Mouse (Mus musculus) C2C12 (cell line): ENCODE results near the gene Klhl35.

Source experiments
- CTCF ChIP-seq: IDR thresholded peaks from one replicate; pipeline ENCODE4 v1.5.1; 2011; ENCODE audit not compliant: control insufficient read depth, insufficient read depth, insufficient read length
- MAX ChIP-seq: IDR thresholded peaks from one replicate; pipeline ENCODE4 v1.6.1; 2011; ENCODE audit warnings: mild to moderate bottlenecking, control low read depth
- USF1 ChIP-seq: IDR thresholded peaks from one replicate; pipeline ENCODE4 v1.6.1; 2011; ENCODE audit warnings: low read depth, mild to moderate bottlenecking, control low read depth, moderate library complexity

DNA sequence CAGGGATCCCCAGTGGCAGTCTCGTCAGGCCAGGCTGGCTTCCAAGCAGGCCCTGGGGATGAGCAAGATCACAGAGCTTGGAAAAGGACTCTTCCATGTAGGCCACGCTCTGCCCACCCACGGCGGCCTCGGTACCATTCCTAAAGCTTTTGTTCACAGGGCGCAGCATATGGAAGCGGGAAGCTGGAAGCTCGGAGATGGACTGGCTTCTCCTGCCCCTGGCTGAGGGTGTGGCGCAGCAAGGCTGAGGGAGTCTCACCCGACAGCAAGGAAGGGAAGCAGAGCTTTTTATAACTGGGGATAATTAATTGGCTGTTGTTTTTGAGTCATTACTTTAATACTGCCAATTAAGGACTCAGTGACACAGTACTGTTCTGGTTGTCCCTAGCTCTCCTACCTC, 38.8 kb upstream of the Klhl35 start:
- TF ChIP-seq USF1 (no peak), CTCF (no peak), MAX (no peak)
